Mouse (Mus musculus): ENCODE data around the gene Vps37b.

- TF ChIP-seq CTCF (IDR thresholded peaks at IDR 0.05; ENCODE audit: borderline replicate concordance, insufficient read depth, low read depth, low read length) (no peak), POLR2A (IDR thresholded peaks at IDR 0.05; ENCODE audit: borderline replicate concordance, insufficient read depth, low read length) (no peak)
Observed at GRCm38 (mm10) chr5:124022365-124022764, 9.7 kb downstream of the Vps37b start.
